Mouse (Mus musculus) embryonic facial prominence, embryonic 13.5 days (tissue): ENCODE measurements around the gene Gm44965. TPM values are rescaled to one million over a fixed set of nuclear protein-coding genes. Genes with fewer than 3 reads are reported as not detected.

Experiments
- ATAC-seq: fragments of 200-750 bp; cut with Nextera tagmentation; 2 replicates; pipeline ENCODE4 v1.8.0; 2017; ENCODE audit warnings: low read depth; ENCODE audit not compliant: insufficient number of reproducible peaks, insufficient read depth, low FRiP score, low TSS enrichment
- H3K27ac ChIP-seq: fragments of 300-500 bp; sonication (generic); 2 replicates; pipeline ENCODE4 v1.5.1; 2015; ENCODE audit warnings: moderate library complexity, mild to moderate bottlenecking, inconsistent platforms
- H3K27me3 ChIP-seq: fragments of 300-500 bp; sonication (generic); 2 replicates; pipeline ENCODE4 v1.6.1; 2015; ENCODE audit warnings: mild to moderate bottlenecking, inconsistent platforms
- H3K36me3 ChIP-seq: fragments of 300-500 bp; sonication (generic); 2 replicates; pipeline ENCODE4 v1.6.1; 2015; ENCODE audit warnings: mild to moderate bottlenecking, inconsistent platforms
- H3K4me1 ChIP-seq: fragments of 300-500 bp; sonication (generic); 2 replicates; pipeline ENCODE4 v1.6.1; 2015; ENCODE audit warnings: inconsistent platforms
- H3K4me2 ChIP-seq: fragments of 300-500 bp; sonication (generic); 2 replicates; pipeline ENCODE4 v1.6.1; 2015; ENCODE audit warnings: moderate library complexity, mild to moderate bottlenecking, inconsistent platforms
- H3K4me3 ChIP-seq: fragments of 300-500 bp; sonication (generic); 2 replicates; pipeline ENCODE4 v1.5.1; 2015; ENCODE audit warnings: mild to moderate bottlenecking, inconsistent platforms
- H3K9ac ChIP-seq: fragments of 300-500 bp; sonication (generic); 2 replicates; pipeline ENCODE4 v1.6.1; 2015; ENCODE audit warnings: mild to moderate bottlenecking, inconsistent platforms
- H3K9me3 ChIP-seq: fragments of 300-500 bp; sonication (generic); 2 replicates; pipeline ENCODE4 v1.6.1; 2016; ENCODE audit warnings: inconsistent platforms
- WGBS: fragments of 180-500 bp; shearing (Covaris S2); methylation state at CpG from one replicate; pipeline ENCODE4 v1.1.7; 2015; ENCODE audit warnings: mixed read lengths; 5-methylcytosine and 5-hydroxymethylcytosine counted together
- polyA plus RNA-seq: library from polyadenylated mRNA; unstranded; fragments of >200 nt; fragmentation: Nextera tagmentation; extraction: Ambion mirVana; gene quantifications from 2 replicates; pipeline ENCODE4 v1.2.1, GENCODE M21; 2015

The Gm44965 gene
- polyA plus RNA-seq, 1 experiment from 2014 or later = not detected

DNA sequence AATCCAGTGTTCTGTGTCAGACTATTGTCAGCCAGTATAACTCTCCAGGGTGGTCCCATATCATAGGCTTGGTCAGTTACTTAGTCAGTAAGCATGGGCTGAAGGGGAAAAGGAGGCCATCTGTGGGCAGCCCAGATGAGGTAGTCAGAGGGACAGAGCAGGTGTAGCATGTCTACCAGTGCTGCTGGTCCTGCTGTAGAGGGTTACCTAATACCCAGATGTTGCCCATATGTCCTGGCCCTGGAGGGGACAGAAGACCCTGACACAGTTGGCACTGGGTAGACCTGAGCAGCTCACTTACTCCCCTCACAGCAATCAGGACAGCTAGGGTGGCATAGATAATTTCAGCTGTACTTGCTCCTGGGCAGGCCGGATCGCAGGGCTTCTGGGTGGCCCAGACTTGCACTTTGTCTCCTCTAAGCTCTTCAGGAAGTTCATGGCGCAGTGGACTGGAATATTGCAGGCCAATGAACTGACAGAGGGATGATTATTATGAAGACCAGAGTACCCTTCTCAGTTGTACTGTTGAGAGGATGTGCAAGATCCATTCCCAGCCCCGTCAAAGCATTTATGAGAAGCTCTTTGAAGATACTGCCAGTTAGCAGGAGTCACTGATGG, 27.9 kb upstream of the Gm44965 start:
- WGBS = 92% methylated on average over 4 of the region's 4 CpGs
- H3K27ac ChIP-seq = no peak overlapping the region
- peaks cover 5% of the 10 kb centered on the region; the same call in 1 of the 2 replicates for H3K9me3 ChIP-seq
- H3K4me3 ChIP-seq = no peak overlapping the region
- H3K27me3 ChIP-seq = no peaks in the 10 kb centered on the region
- no peak overlapping the region for H3K9ac ChIP-seq
- no peak overlapping the region for H3K4me2 ChIP-seq
- H3K4me1 ChIP-seq = peaks cover 14% of the 10 kb centered on the region; the same call in 1 of the 2 replicates
- H3K36me3 ChIP-seq = peaks cover 23% of the 10 kb centered on the region
- ATAC-seq = no peak

DNA sequence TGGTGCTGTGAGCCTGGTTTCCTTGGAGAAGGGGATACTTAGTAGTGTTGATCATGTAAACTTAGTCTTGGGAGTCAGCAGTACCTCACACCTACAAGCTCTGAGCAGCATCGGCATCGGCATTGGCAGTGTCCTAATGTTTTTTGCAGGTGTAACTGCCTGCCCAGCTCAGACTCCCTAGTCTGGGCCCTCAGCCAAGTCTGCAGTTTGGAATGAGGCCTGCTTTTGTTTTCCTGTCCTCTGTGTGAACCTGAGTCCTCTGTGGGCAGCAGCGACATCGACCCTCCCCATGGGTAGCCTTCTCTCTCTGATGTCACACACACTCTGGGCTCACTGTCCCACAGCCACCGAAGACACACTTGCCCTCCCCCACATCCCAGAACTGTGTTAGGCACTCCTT, 27.4 kb upstream of the Gm44965 start:
- 58% methylated on average over 5 of the region's 5 CpGs for WGBS
- peak; percentile 35; the same call in 1 of the 2 replicates for ATAC-seq

DNA sequence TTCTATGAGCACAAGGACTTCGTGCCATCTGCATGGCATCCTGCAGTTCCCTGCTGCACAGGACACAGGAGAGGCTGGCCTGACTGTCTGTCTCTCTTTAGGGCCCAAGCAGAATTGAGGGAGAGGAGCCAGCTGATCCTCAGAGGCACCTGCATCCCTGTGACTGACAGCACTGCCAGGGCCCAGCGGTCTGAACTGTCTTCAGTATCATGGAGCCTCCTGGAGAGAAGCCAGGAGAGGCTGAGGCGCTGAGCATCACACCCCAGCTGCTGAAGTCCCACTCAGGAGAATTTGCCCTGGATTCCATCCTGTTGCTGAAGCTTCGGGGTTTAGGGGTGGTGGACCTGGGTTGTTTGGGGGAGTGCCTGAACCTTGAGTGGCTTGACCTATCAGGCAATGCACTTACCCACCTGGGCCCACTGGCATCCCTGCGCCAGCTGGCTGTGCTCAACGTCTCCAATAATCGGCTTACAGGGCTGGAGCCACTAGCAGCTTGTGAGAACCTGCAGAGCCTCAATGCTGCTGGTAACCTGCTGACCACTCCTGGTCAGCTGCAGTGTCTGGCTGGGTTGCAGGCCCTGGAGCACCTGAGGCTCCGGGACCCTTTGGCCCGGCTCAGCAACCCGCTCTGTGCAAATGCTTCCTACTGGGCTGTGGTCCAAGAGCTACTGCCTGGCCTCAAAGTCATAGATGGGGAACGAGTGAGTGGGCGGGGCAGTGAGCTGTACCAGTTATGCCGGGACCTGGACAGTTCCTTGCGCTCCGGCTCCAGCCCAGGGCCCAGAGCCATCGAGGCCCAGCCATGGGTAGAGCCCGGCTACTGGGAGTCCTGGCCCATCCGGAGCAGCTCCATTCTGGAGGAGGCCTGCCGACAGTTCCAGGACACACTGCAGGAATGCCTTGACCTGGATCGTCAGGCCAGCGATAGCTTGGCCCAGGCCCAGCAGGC, 25.4 kb upstream of the Gm44965 start:
- Histone ChIP-seq H3K4me3 (no peak overlapping the region), H3K4me2 (no peak overlapping the region), H3K9ac (no peak overlapping the region), H3K36me3 (peaks cover 22% of the 10 kb centered on the region), H3K27me3 (no peaks in the 10 kb centered on the region), H3K4me1 (peaks cover 14% of the 10 kb centered on the region; the same call in 1 of the 2 replicates), H3K9me3 (peaks cover 5% of the 10 kb centered on the region; the same call in 1 of the 2 replicates), H3K27ac (no peak overlapping the region)
- 85% methylated on average over 21 of the region's 21 CpGs for WGBS
- ATAC-seq = no peak

More for the DNA sequence above, 27.4 kb upstream of the Gm44965 start:
- Histone ChIP-seq H3K27me3 (no peaks in the 10 kb centered on the region), H3K4me1 (peaks cover 14% of the 10 kb centered on the region; the same call in 1 of the 2 replicates), H3K27ac (no peak overlapping the region), H3K4me3 (no peak overlapping the region), H3K4me2 (no peak overlapping the region), H3K36me3 (peaks cover 23% of the 10 kb centered on the region), H3K9me3 (peaks cover 5% of the 10 kb centered on the region; the same call in 1 of the 2 replicates), H3K9ac (no peak overlapping the region)

DNA sequence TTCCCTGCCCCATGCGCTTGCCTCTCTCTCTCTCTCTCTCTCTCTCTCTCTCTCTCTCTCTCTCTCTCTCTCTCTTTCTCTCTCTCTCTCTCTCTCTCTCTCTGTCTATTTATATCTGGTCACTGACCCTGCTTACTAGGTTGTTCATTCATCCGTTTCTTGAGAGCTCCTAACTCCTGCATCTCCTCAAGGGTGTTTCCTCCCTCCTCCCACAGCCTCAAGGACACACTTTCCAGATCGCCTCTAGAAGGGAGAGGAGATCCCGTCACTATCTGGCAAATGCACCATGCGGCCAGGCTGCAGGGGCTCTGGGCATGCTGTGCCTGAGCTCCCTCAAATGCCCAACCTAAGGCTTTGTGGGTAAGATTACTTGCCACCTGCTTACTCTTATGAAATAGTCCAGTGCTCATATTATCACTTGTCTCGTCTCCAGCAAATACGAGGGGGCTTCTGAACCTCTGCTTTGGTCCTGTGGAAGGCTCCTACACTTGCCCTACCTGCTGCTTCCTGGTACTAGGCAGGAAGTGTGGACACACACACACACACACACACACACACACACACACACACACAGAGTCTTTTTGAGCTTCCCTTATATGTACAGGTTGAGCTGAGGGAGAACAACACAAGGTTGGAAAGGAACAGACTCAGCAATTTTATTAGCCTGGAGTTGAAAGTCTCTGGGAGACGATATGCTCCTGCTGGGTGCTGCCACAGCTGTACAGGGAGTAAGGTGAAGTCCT, 24.5 kb upstream of the Gm44965 start:
- 88% methylated on average over 8 of the region's 8 CpGs for WGBS

DNA sequence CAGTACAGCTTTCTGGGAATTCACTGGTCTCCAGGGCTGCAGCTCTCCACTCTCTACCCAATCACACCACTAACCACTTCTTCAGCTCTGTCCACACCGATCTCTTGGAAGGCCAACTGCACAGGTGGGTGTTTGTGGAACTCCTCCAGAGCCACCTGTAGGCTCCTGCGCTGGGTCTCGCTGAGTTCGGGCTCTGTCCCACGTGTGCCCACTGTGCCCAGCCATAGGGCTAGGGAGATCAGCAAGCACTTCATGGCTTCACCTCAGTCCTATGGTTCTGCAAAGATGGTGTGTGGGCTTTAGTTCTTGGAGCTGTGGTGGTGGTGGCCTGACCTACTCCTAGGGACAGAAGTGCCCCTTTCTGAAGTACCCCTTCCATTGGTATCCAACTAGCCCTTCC, 21.7 kb upstream of the Gm44965 start:
- no peak for ATAC-seq
- H3K9me3 ChIP-seq = peaks cover 5% of the 10 kb centered on the region; the same call in 1 of the 2 replicates
- peaks cover 7% of the 10 kb centered on the region for H3K36me3 ChIP-seq
- no peak overlapping the region for H3K4me2 ChIP-seq
- H3K27ac ChIP-seq = no peak overlapping the region
- no peaks in the 10 kb centered on the region for H3K27me3 ChIP-seq
- no peak overlapping the region for H3K9ac ChIP-seq
- no peak overlapping the region for H3K4me3 ChIP-seq
- peaks cover 5% of the 10 kb centered on the region; the same call in 1 of the 2 replicates for H3K4me1 ChIP-seq
- 93% methylated on average over 5 of the region's 5 CpGs for WGBS

More for the DNA sequence above, 24.5 kb upstream of the Gm44965 start:
- no peaks in the 10 kb centered on the region for H3K27me3 ChIP-seq
- no peak overlapping the region for H3K9ac ChIP-seq
- no peak overlapping the region for H3K4me2 ChIP-seq
- H3K4me3 ChIP-seq = no peak overlapping the region
- H3K36me3 ChIP-seq = peaks cover 17% of the 10 kb centered on the region
- peaks cover 14% of the 10 kb centered on the region; the same call in 1 of the 2 replicates for H3K4me1 ChIP-seq
- peaks cover 5% of the 10 kb centered on the region; the same call in 1 of the 2 replicates for H3K9me3 ChIP-seq
- ATAC-seq = no peak
- no peak overlapping the region for H3K27ac ChIP-seq

DNA sequence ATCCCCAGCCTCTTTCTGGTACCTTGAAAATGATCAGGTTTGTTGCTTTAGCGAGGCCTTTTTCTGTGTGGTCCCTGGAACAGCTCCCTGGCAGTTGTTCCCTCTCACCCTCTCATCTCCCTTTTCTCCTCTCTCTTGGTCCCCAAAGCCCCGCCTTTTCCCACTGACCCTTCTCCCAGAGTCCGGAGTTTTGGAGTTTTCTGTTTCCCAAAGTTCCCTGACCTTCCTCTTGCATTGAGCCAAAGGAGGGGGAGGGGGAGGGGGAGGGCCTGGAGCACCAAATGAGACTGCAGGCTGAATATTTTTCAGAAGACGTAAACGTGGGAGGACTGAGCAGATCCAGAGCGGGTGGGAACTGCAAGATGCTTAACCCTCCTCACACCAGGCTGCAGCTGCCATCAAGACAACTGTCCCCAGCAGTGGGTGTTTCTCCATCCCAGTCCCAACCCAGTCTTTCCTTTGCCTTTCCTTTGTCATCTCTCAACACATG, 21.1 kb upstream of the Gm44965 start, which contains the start of gene Rarres2:
TSS of gene Rarres2 (minus strand) at position 218 of the 490 bp plus-strand sequence.
- Histone ChIP-seq H3K27me3 (no peaks in the 10 kb centered on the region), H3K36me3 (peaks cover 7% of the 10 kb centered on the region), H3K4me3 (no peak within 1 kb of the TSS), H3K9ac (no peak within 1 kb of the TSS), H3K9me3 (peaks cover 5% of the 10 kb centered on the region; the same call in 1 of the 2 replicates), H3K27ac (no peak within 1 kb of the TSS), H3K4me2 (no peak within 1 kb of the TSS), H3K4me1 (peaks cover 5% of the 10 kb centered on the region; the same call in 1 of the 2 replicates)
- no peak for ATAC-seq
- 18% methylated on average over 6 of the region's 6 CpGs for WGBS

DNA sequence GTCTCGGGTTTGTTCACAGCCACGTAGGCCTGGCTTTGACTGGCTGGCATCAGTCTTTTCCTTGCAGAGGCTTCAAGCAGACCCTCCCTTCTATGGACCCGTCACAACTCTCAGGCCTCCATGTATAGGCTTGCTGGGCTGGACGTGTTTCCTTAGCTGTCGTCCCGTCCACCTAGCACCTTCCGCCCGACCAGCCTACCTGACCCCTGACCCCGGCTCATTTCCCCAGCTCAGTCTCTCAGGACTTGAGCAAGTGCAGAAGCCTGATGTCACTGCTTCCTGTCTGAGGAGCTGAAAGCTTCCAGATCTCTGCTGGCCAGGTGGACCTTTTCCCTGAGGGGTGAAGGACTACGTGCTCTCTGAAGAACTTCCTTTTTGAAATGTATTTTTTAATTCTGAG, 20.5 kb upstream of the Gm44965 start:
- Histone ChIP-seq H3K27ac (no peak overlapping the region), H3K4me3 (no peak overlapping the region), H3K4me1 (peaks cover 9% of the 10 kb centered on the region; the same call in 1 of the 2 replicates), H3K4me2 (no peak overlapping the region), H3K36me3 (peaks cover 7% of the 10 kb centered on the region), H3K27me3 (no peaks in the 10 kb centered on the region), H3K9me3 (peaks cover 5% of the 10 kb centered on the region; the same call in 1 of the 2 replicates), H3K9ac (no peak overlapping the region)
- 39% methylated on average over 10 of the region's 10 CpGs for WGBS
- ATAC-seq = no peak

DNA sequence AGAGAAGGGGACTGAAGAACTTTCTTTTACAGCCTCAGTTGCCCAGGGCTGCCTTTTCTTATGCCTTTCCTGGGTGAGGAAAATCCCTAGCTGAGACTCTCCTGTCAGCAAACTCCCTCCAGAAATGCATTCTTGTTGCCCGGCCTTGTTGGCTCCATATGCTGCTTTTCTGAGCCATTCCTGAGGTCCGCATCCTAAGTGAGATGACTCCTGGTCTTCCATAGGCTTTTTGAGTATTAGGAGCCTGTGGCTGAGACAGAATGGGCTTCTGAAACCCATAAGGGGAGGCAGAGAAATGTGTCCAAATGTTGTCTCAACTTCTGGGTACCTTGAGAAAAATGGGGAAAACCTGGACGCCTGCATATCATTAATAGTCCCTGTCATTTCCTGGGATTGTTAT, 19.8 kb upstream of the Gm44965 start:
- H3K9me3 ChIP-seq = peaks cover 5% of the 10 kb centered on the region; the same call in 1 of the 2 replicates
- H3K9ac ChIP-seq = no peak overlapping the region
- 68% methylated on average over 3 of the region's 3 CpGs for WGBS
- no peak overlapping the region for H3K4me2 ChIP-seq
- H3K27me3 ChIP-seq = no peaks in the 10 kb centered on the region
- no peak overlapping the region for H3K4me3 ChIP-seq
- H3K36me3 ChIP-seq = peaks cover 7% of the 10 kb centered on the region; the same call in 1 of the 2 replicates
- H3K27ac ChIP-seq = no peak overlapping the region
- ATAC-seq = no peak
- H3K4me1 ChIP-seq = 0 out of 2 replicates have a peak, but pooled peaks cover 4% of the 10 kb centered on the region

DNA sequence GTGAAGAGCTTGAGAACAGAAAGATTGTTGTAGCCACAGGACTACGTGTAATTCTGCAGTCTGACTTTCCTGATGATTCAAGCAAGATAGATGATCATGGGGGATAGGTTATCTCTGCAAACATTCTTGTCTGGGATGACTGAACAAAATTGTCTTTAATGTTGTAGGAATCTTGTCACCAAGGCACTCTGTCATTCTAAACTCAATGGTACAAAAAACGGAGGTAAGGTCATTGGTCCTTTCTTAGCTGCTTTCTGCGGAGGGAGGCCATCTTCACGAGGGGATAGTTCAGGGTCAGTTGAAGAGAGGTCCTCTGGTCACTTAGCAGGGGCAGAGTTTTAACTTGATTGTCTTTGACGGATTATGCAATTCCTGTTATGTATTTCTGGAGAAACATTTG, 15.0 kb upstream of the Gm44965 start:
- H3K27ac ChIP-seq = peak overlapping the region; percentile 16; the same call in 1 of the 2 replicates
- 0 out of 2 replicates have a peak, but pooled peaks cover 4% of the 10 kb centered on the region for H3K4me1 ChIP-seq
- no peaks in the 10 kb centered on the region for H3K36me3 ChIP-seq
- 65% methylated on average over 5 of the region's 5 CpGs for WGBS
- H3K9me3 ChIP-seq = no peaks in the 10 kb centered on the region
- no peak overlapping the region for H3K9ac ChIP-seq
- no peak overlapping the region for H3K4me3 ChIP-seq
- no peak overlapping the region for H3K4me2 ChIP-seq
- no peak for ATAC-seq
- no peaks in the 10 kb centered on the region for H3K27me3 ChIP-seq

DNA sequence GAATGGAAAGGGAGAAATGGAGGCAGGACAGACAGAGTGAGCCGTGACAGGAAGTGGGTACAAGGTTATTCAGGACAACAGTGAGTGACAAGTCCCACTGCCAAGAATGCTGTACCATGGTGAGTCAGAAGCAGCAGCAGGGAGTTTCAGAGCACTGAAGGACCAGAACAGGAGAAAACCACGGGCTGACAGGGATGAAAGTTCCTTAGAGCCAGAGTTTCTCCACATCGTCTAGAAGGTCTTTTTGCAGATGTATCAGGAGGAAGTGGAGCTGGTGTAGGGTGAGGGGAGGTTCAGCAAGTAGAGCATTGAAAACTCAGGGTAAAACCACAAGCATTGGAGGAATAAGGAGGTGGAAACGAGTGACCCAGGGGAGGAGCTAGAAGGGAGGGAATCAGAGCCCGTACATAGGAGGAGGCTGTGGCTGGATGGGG, 14.5 kb upstream of the Gm44965 start:
- 21% methylated on average over 5 of the region's 5 CpGs for WGBS
- Histone ChIP-seq H3K27me3 (no peaks in the 10 kb centered on the region), H3K27ac (peak overlapping the region; percentile 16; the same call in 1 of the 2 replicates), H3K4me2 (peak overlapping the region; percentile 21; the same call in 1 of the 2 replicates), H3K36me3 (no peaks in the 10 kb centered on the region), H3K9ac (no peak overlapping the region), H3K4me3 (no peak overlapping the region), H3K4me1 (0 out of 2 replicates have a peak, but pooled peaks cover 4% of the 10 kb centered on the region), H3K9me3 (no peaks in the 10 kb centered on the region)
- no peak for ATAC-seq
